In the genomic region with DNA sequence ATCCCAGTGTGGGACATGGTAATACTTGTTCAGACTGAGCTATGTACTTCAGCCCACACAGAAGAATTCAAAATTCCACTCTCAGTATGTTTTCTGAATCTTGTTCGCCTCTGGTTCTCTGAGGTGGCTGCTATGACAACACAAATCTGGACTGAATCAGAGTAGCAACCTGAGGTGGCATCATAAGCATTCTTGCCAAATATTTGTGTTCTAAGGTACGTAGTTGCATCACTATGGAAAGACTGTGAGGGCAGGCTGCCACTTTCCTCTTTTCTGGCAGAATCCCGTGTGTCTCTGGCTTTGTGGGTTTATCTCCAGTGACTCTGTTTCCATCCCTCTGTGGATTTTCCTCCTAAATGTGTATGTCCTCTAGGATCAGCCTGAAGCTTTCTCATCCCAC, we compare ENCODE assay signal across 19 mouse cellular contexts.
"Had no signal": no experiment of that assay in that cellular context is flagged by ENCODE, and none has a peak within 500 bp of the region (broad histone marks: within the 10 kb centered on the region; RNA-seq: fewer than 3 reads in every experiment).

No protein-coding gene starts in this region.

- H3K4me2 ChIP-seq: liver, embryonic 13.5 days; lung, embryonic 15.5 days; midbrain, embryonic 11.5 days; midbrain, embryonic 15.5 days; neural tube, embryonic 13.5 days; stomach, embryonic 15.5 days had no signal

- H3K9me3 ChIP-seq: limb, embryonic 10.5 days; liver, embryonic 13.5 days; lung, embryonic 15.5 days; midbrain, embryonic 15.5 days; neural tube, embryonic 13.5 days; stomach, embryonic 15.5 days had no signal

- H3K27ac ChIP-seq: layer of hippocampus, adult 2 months; limb, embryonic 10.5 days; liver, embryonic 13.5 days; lung, embryonic 15.5 days; macrophage; midbrain, embryonic 15.5 days; neural tube, embryonic 13.5 days; stomach, embryonic 15.5 days had no signal

- H3K4me1 ChIP-seq: limb, embryonic 10.5 days; liver, embryonic 13.5 days; lung, embryonic 15.5 days; megakaryocyte, embryonic 14.5 days; midbrain, embryonic 15.5 days; neural tube, embryonic 13.5 days; stomach, embryonic 15.5 days had no signal

- H3K4me3 ChIP-seq: layer of hippocampus, adult 2 months; limb, embryonic 10.5 days; liver, embryonic 13.5 days; lung, embryonic 15.5 days; megakaryocyte, embryonic 14.5 days; midbrain, embryonic 15.5 days; neural tube, embryonic 13.5 days; stomach, embryonic 15.5 days had no signal

- H3K9ac ChIP-seq: liver, embryonic 13.5 days; liver, postnatal 0 days; lung, embryonic 15.5 days; midbrain, embryonic 15.5 days; neural tube, embryonic 13.5 days; stomach, embryonic 15.5 days had no signal

- H3K36me3 ChIP-seq: limb, embryonic 10.5 days; liver, embryonic 13.5 days; lung, embryonic 15.5 days; midbrain, embryonic 15.5 days; neural tube, embryonic 13.5 days; stomach, embryonic 15.5 days had no signal

- DNase-seq: kidney, postnatal 10 days; kidney, postnatal 4 days; liver, embryonic 13.5 days; liver, postnatal 0 days; lung, postnatal 14 days; retina, postnatal 1 day; right cerebral cortex, postnatal 4 days; spleen, adult 18-20 months; thymus, adult 2 months; thymus, postnatal 25 days had no signal

- H3K27me3 ChIP-seq: liver, embryonic 13.5 days; lung, embryonic 15.5 days; megakaryocyte, embryonic 14.5 days; midbrain, embryonic 15.5 days; neural tube, embryonic 13.5 days; stomach, embryonic 15.5 days had no signal

- ATAC-seq: liver, postnatal 0 days; midbrain, embryonic 15.5 days had no signal
